Mouse (Mus musculus) C2C12 (cell line): ENCODE results near the gene Zfp68. TPM values are rescaled to one million over a fixed set of nuclear protein-coding genes. Genes with fewer than 3 reads are reported as not detected.

ENCODE experiments used
- H3K27me3 ChIP-seq: one replicate; pipeline ENCODE4 v1.6.1; 2011; ENCODE audit not compliant: control insufficient read depth, insufficient read depth, insufficient read length
- H3K36me3 ChIP-seq: one replicate; pipeline ENCODE4 v1.6.1; 2011; ENCODE audit not compliant: control insufficient read depth, insufficient read depth
- H3K4me3 ChIP-seq: one replicate; pipeline ENCODE4 v1.5.1; 2011; ENCODE audit warnings: mild to moderate bottlenecking, control low read depth; ENCODE audit not compliant: poor library complexity, insufficient read depth, severe bottlenecking
- H3K79me2 ChIP-seq: one replicate; pipeline ENCODE4 v1.6.1; 2011; ENCODE audit not compliant: control insufficient read depth, insufficient read depth
- H3K79me3 ChIP-seq: one replicate; pipeline ENCODE4 v1.6.1; 2011; ENCODE audit warnings: low read depth, control low read depth
- H3ac ChIP-seq: one replicate; pipeline ENCODE3; 2011; ENCODE audit warnings: low read depth; ENCODE audit not compliant: control insufficient read depth, insufficient read length
- CEBPB ChIP-seq: IDR thresholded peaks from one replicate; pipeline ENCODE4 v1.6.1; 2011; ENCODE audit warnings: low read depth, mild to moderate bottlenecking, control low read depth, moderate library complexity
- CTCF ChIP-seq: IDR thresholded peaks from one replicate; pipeline ENCODE4 v1.5.1; 2011; ENCODE audit not compliant: control insufficient read depth, insufficient read depth, insufficient read length
- FOSL1 ChIP-seq: IDR thresholded peaks from one replicate; pipeline ENCODE4 v1.8.0; 2011; ENCODE audit warnings: mild to moderate bottlenecking, low read length; ENCODE audit not compliant: poor library complexity, insufficient read depth, severe bottlenecking
- MAX ChIP-seq: IDR thresholded peaks from one replicate; pipeline ENCODE4 v1.6.1; 2011; ENCODE audit warnings: mild to moderate bottlenecking, control low read depth
- MYOD1 ChIP-seq: IDR thresholded peaks from one replicate; pipeline ENCODE4 v1.6.1; 2011; ENCODE audit warnings: low read depth; ENCODE audit not compliant: control insufficient read depth, insufficient read length
- MYOG ChIP-seq: IDR thresholded peaks from one replicate; pipeline ENCODE4 v1.6.1; 2011; ENCODE audit not compliant: control insufficient read depth, insufficient read length; ENCODE audit errors: extremely low read depth
- USF1 ChIP-seq: IDR thresholded peaks from one replicate; pipeline ENCODE4 v1.6.1; 2011; ENCODE audit warnings: low read depth, mild to moderate bottlenecking, control low read depth, moderate library complexity
- long read RNA-seq, 2 experiments: library from polyadenylated mRNA; unstranded; transcript quantifications; one replicate each; pipeline ENCODE4 v2.0.0; 2019 to 2020
- polyA plus RNA-seq: library from polyadenylated mRNA; unstranded; fragments of >200 nt; fragmentation: generic; extraction: Trizol; gene quantifications from one replicate; pipeline ENCODE4 v1.2.1, GENCODE M21; 2012; ENCODE audit warnings: missing spikeins

Zfp68 gene
- 4.9 TPM for polyA plus RNA-seq
- long read RNA-seq, experiment 1, full-length matches to known transcripts, result 23 of 26 reads
- long read RNA-seq, experiment 1, partial matches to known transcripts, result 0 of 26 reads
- long read RNA-seq, experiment 1, other reads (novel, unspliced or antisense), result 3 of 26 reads
- long read RNA-seq, experiment 2, full-length matches to known transcripts, result 275 of 279 reads
- long read RNA-seq, experiment 2, partial matches to known transcripts, result 1 of 279 reads
- long read RNA-seq, experiment 2, other reads (novel, unspliced or antisense), result 3 of 279 reads

DNA sequence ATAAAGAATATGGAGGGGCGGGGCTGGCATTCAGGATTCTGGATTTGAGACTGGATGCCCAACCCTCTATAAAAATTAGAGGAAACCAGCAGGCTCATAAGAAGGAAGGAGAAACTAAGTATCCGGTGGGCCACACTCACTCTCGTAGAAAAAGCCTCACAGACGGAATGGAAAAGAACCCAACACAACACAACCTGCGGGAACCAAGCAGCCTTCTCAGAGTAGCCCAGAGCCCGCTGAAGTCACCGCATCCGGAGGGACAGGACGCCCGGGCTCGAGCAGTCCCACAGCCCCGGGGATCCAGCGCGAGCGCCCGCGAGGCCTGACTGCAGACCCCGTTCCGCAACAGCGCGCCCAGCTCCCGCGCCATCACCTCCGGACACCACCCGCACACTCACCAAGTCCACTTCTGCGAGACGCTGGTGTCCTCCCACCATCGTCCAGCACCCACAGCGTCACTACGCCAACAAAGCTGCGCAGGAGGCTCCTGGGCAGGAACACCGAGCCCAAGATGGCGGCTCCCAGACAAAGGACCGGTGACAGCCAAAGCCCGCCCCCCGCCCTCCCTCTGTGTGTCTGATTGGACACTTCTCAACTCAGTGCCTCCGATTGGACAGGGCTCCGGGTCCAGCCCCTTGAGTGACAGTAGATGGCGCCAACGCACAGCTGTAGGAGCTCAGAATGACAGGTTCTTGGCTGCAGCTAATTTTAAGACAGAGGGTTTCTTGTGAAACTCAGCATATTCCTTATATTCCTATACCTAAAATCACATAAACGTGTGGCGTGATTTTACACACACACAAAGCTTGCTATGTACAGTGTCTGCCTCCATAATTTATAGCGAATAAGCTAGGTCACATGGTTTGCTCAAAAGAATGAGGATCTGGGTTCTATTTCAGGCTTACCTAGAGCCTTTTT lies at the start of gene Zfp68:
Zfp68 (minus strand) TSS at position 551 of the 918 bp plus-strand sequence.
- Histone ChIP-seq H3ac (peak within 1 kb of the TSS; percentile 76), H3K36me3 (peaks cover 34% of the 10 kb centered on the region), H3K27me3 (no peaks in the 10 kb centered on the region), H3K79me3 (peaks cover 32% of the 10 kb centered on the region), H3K4me3 (peak within 1 kb of the TSS; percentile 91), H3K79me2 (peaks cover 43% of the 10 kb centered on the region)
- no peak for TF ChIP-seq MYOG
- peak; percentile 36 for TF ChIP-seq USF1

DNA sequence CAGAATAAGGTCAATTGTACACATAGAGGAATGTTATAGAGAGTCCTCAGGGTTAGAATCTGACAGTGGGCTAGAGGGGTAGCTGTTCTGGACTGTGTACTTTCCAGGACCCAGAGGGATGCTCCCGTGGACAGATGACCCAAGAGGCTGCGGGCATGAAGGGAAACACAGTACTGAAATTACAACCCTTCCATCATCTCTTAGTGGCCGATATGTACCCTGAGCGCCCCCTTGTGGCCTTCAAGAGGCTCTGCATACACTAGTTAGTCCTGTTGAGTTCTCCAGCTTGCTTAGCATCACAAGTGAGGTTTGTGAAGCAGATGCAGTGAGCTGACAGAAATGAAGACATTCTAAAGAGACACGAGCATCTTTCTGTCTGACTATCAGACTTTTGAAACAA lies 39.4 kb upstream of the Zfp68 start:
- Histone ChIP-seq H3ac (no peak overlapping the region), H3K79me3 (no peaks in the 10 kb centered on the region), H3K79me2 (no peaks in the 10 kb centered on the region), H3K27me3 (no peaks in the 10 kb centered on the region), H3K4me3 (no peak overlapping the region), H3K36me3 (no peaks in the 10 kb centered on the region)
- TF ChIP-seq FOSL1 (no peak), MYOG (no peak), CTCF (no peak), USF1 (no peak), CEBPB (no peak), MAX (no peak)

DNA sequence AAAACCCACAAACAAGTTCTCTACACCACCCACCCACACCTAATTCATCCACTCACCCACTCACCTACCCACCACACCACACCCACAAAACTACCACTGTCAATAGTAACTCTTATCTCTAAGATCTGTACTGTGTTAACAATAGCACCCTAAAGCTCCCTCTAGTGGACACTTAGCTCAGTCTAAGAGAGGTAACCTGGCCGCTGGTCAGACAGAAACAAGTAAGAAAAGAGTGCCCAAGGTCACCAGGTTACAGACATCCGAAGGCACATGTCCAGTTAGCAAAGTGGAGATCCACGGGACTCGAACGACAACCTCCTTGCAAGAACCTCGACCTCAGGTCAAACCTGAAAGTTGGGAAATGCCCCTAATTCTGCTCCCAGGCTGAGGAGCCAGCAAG lies 38.3 kb upstream of the Zfp68 start:
- H3K27me3 ChIP-seq, result no peaks in the 10 kb centered on the region
- no peaks in the 10 kb centered on the region for H3K36me3 ChIP-seq
- no peak overlapping the region for H3K4me3 ChIP-seq
- no peak overlapping the region for H3ac ChIP-seq
- no peaks in the 10 kb centered on the region for H3K79me3 ChIP-seq
- H3K79me2 ChIP-seq, result no peaks in the 10 kb centered on the region
- TF ChIP-seq FOSL1, result no peak
- no peak for TF ChIP-seq CEBPB
- no peak for TF ChIP-seq MAX
- TF ChIP-seq CTCF, result no peak
- TF ChIP-seq MYOD1, result no peak
- no peak for TF ChIP-seq MYOG
- no peak for TF ChIP-seq USF1

DNA sequence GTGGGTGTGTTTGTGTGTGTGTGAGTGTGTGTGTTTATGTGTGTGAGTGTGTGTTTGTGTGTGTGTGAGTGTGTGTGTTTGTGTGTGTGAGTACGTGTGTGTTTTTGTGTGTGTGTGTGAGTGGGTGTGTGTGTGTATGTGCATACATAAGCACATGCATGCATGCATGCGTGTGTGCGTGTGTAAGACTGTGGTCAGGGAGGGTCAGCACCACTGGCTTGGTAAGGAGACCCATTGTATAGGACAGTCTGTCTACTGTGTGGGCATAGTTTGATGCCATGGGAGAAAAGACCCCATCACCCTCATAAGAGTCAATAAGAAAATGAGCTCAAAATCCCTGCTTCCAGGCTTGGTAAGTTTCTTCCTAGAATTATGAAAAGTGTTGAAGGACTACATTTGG lies 37.8 kb upstream of the Zfp68 start:
- Histone ChIP-seq H3K79me2 (no peaks in the 10 kb centered on the region), H3K4me3 (no peak overlapping the region), H3K36me3 (no peaks in the 10 kb centered on the region), H3K79me3 (no peaks in the 10 kb centered on the region), H3K27me3 (no peaks in the 10 kb centered on the region), H3ac (no peak overlapping the region)
- no peak for TF ChIP-seq MYOG
- TF ChIP-seq FOSL1, result no peak
- no peak for TF ChIP-seq CEBPB
- TF ChIP-seq MYOD1, result no peak
- no peak for TF ChIP-seq MAX
- TF ChIP-seq CTCF, result no peak
- TF ChIP-seq USF1, result no peak

DNA sequence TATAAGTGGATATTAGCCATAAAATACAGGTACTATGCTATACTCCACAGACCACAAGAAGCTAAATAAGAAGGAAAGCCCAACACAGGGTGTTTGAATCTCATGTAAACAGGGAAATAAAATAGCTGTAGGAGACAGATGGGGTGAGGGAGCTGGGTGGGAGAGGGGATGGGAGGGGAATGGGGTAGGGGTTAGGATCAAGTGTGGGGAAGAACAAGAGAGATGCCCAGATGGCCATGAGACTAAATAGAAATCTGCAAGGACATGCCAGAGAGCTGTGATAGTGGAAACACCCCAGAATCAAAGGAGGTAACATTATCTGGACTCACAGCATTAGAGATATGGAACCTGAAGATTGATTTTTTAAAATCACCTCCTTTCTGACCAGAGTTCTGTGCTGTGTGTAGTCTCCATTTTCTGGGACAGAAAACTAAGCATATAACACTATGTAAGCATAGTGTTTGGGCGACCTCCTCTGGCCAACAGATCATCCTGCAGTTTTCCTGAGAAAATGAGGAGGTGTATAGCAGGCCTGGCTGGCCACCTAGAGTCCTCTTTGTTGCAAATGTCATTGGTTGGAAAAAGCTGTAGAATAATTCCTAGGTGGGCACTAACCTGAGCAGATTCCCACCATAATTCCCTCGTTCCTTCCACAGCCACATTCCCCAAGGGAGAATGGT lies 37.1 kb upstream of the Zfp68 start:
- Histone ChIP-seq H3K79me2 (no peaks in the 10 kb centered on the region), H3K27me3 (no peaks in the 10 kb centered on the region), H3K4me3 (no peak overlapping the region), H3ac (no peak overlapping the region), H3K79me3 (no peaks in the 10 kb centered on the region), H3K36me3 (no peaks in the 10 kb centered on the region)
- TF ChIP-seq MYOG (no peak), USF1 (no peak), MYOD1 (no peak), CTCF (no peak), FOSL1 (no peak), MAX (no peak), CEBPB (no peak)
